Mouse (Mus musculus): ENCODE measurements at regions not wholly inside any gene's neighbourhood (a gene's known extent, or its start where the extent isn't known, plus 50 kb on each side); places are given as distances from the start of the nearest gene placed in this dataset.
"Not testable (repeated sequence)": the region's sequence is repeated elsewhere in the genome, so short reads cannot be mapped to it uniquely, and the experiment has no call there.

DNA sequence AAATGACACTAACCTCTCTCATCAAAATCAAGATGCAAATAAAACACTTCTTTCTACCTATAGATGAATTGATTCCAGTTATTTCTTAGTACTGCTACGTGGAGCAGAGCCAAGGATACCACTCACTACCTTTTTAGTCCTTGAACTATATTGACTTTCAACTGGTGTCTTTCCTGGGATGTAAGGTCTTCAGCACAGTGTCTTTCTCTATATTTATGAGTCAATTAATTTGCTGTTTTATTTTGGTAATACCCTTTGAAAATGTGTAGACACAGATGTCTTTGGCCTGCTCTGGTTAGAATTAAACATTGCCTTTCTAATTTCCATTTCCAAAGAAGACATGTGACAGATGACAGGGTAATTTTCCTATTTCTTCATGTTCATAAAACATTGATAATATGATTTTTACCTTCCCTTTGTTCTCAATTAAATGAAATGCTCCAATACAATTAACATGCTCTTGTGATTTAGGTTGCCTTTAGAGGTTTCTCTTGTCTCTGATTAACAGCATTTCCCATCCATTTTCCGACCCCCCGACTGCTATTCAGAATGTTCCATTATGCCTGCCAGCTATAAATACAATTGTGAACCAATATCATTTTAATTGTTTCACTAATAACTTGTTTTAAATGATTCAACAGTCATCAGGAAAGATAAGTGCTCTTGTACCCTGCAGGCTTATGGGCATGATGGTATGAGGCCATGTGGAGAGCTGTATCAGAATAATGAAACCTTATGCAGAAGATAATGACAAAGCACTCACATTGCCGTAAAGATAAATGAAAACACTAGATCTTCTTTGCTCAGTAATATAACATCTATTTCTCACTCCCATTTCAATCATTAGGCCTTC, 266.2 kb upstream of the 1700008P02Rik start:
- DNase-seq (ENCODE audit: low spot score in 2 of 2), result no peak

GRCm38 (mm10) chr3:6883401-6883800, 263.2 kb upstream of the 1700008P02Rik start:
- DNase-seq (ENCODE audit: low spot score in 2 of 2), result no peak

DNA sequence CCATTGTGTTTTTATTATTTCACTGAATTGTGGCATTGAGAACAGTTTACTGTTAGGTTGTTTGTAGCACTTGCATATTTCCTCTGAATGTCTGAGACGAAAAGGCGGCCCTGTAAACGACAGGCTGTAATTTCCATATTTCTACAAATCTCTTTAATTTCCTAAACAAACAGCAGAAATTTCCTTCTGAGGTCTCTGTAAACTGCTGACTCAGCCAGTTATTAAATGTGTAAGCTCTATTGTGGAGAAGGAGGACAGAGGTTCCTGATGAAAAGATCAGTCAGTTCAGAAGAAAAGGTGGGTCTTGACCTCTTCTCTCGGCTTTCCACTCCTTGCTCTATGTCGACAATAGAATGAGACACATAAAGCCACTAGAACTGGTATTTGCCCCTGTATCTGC, 256.0 kb upstream of the 1700008P02Rik start:
- no peak for DNase-seq (ENCODE audit: low spot score in 2 of 2)

- no peak for DNase-seq (ENCODE audit: low spot score in 2 of 2)
These were observed 251.9 kb upstream of the 1700008P02Rik start for GRCm38 (mm10) chr3:6872170-6872569.

DNA sequence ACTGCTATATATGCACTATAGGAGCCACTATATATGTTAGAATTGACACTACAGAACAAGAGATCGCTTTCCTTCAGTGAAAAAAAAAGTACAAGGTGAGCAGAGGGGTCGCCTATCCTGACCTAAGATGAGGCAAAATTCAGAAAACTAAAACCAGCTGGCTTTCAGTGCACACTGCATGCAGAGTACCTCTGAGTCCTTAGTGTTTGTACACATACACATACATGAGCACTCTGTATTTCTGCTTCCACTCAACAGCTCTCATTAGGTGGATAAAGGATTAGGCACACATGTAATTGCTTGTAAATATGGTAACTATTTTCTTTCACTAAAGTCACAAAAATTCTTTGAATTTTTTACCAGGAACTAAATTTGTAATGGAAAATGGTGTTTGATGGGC, 251.5 kb upstream of the 1700008P02Rik start:
- DNase-seq (ENCODE audit: low spot score in 2 of 2), result no peak

- DNase-seq (ENCODE audit: low spot score in 2 of 2), result no peak
These were observed 245.9 kb upstream of the 1700008P02Rik start for GRCm38 (mm10) chr3:6866148-6866483.

DNA sequence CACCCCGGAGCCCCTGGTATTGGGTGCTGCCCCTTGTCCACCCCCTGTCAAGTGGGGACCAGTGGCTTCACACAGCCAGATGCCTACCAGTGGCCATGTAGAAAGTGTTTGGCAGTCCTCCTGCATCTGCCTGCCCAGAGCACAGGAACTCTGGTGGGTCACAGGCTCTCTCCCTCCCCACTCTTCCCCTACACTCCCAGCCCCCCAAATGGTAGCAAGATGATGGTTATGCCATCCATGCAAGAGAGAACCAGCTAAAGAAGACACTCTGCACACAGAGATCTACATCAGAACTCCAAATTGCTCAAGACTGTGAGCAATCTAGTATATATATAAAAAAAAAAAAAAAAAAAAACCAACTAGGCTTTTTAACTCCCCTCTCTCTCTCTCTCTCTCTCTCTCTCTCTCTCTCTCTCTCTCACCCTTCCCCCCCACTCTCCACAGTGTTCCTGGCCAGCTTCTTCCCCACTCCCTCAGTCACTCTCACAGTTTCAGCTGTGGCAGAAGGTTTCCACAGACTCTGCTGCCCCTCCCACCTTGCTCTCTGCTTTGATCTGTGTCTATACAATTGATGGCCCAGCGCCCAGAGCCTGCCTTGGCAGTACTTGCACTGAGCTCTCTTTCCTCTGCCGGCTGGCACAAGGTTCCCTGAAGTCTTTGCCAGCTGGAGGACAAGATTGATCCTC, 245.4 kb upstream of the 1700008P02Rik start:
- DNase-seq (ENCODE audit: low spot score in 2 of 2), result peak; percentile 42 to 57

- no peak for DNase-seq (ENCODE audit: low spot score in 2 of 2)
These were observed 239.6 kb upstream of the 1700008P02Rik start for GRCm38 (mm10) chr3:6859866-6860180.

GRCm38 (mm10) chr3:6858982-6859865, 239.0 kb upstream of the 1700008P02Rik start:
- DNase-seq (ENCODE audit: low spot score in 2 of 2), result no peak

- no peak for DNase-seq (ENCODE audit: low spot score in 2 of 2)
These were observed 199.1 kb upstream of the 1700008P02Rik start for GRCm38 (mm10) chr3:6819332-6819731.

DNA sequence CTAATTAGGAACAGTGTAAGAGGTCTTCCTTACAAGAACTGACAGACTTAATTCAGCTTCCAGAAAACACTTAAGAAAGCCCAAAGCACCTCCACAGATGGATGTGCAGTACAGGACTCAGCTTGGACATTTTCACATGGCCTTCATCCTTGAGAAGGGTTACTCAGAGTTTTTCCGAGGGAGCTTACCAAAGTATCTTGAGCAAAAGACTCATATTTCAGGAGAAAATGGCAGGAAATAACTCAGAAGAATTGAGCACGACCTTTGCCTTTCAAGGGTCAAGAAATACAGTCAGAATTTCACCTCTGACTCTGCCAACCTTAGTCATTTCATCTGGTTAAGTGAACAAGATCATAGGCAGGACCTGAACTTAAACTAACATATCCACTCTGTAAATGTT, 192.1 kb upstream of the 1700008P02Rik start:
- DNase-seq (ENCODE audit: low spot score in 2 of 2), result no peak

DNA sequence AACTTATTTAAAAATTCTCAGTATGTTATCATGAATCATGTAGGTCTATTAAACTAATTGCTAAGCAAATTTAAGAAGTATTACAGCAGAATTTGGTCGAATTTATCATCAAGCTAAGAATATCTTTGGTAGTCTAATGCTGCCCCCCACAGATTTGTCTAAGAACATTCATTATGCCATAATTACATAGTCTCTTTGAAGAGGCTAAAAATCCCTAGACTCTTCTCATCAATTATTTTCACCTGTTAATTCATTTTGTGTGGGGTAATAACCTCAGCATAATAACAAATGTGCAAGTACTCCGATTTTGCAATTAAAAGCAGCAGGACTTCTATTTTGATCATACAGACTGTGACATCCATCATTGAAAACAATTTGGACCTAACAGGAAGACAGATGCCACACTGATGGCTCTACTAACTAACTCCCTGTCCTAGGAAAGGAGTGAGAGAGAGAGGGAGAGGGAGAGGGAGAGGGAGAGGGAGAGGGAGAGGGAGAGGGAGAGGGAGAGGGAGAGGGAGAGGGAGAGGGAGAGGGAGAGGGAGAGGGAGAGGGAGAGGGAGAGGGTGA, 189.2 kb upstream of the 1700008P02Rik start:
- no peak for DNase-seq (ENCODE audit: low spot score in 2 of 2)

DNA sequence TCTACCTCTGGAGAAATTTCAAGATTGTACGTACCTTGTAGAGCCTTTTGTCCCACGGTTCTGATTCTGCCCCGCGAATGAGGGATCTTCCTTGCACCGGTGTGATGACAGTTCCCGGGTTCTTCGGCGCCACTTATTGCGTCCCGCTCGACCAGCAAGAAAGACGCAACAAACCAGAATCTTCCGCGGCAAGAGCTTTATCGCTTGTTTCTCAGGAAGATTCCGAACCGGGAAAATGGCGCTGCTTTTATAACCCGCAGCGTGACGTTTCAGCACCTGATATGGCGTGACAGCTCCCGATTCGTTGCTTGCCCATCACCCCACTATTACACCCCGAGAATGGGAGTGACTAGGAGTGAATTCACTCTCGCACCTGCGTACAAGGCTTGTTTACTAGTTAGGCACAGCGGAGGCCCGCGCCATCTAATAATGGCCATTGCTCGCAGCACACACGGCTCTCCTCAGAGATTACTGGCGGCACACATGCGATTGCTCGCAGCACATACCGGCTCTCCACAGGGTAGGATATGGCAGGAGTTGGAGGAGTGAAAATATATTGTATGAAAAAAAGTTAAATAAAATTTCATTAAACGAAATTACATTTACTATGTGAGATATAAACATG, 180.0 kb upstream of the 1700008P02Rik start:
- DNase-seq (ENCODE audit: low spot score in 2 of 2), result not testable (repeated sequence)

DNA sequence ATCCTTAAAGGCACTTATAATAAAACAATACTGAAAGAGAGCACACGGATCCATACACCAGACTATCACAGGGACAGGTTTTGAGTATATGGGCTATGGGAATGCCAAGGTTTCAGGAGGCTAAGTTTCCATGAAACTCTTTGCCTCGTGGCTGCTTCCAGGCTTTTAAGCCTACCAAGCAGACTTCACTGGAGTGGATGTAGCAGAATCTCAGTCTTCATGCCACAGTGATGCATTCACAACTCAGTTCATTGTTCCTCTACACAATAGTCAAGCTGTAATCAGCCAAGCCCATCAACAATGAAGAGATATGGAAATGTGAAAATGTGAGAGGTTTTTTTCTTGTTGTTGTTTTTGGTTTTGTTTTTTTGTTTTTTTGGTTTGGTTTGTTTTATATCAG, 148.3 kb upstream of the 1700008P02Rik start:
- no peak for DNase-seq (ENCODE audit: low spot score in 2 of 2)

GRCm38 (mm10) chr3:6768085-6768484, 147.8 kb upstream of the 1700008P02Rik start:
- DNase-seq (ENCODE audit: low spot score in 2 of 2), result not testable (repeated sequence)

DNA sequence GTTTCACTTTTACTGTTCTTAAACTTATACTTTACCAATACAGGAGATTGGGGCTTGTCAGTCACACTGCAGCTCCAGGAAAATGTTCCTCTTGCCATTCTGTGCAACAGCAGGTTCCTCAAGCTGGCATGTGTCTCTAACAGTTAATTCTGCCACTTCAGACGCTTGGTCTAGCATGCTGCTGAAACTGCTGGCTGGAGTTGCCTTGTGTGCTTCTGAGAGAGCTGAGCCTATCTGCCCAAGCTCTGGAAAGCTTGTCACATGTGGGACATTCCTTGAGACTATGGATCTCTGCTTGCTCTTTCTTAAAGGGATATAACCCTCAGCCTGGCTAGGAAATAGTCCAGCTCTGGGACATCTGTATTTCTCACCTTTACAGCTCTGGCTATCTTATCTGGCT, 138.9 kb upstream of the 1700008P02Rik start:
- DNase-seq (ENCODE audit: low spot score in 2 of 2), result no peak

DNA sequence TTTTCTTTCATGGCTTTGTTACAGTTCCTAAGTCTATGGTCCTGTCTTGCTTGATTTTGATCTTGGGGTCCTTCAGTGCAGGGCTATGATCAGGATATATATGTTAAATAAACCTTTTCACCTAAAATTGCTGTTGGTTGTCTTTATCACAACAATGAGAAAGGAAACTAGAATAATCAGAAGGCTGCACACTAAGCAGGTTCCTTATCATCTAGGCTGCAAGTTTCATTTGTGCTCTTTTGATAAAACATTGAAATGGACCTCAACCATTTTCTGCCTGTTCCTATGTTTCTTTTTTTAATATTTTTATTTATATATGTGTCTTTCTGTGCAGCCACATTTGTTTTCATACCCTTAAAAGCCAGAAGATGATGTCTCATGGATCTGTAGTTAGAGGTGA, 137.3 kb upstream of the 1700008P02Rik start:
- no peak for DNase-seq (ENCODE audit: low spot score in 2 of 2)

DNA sequence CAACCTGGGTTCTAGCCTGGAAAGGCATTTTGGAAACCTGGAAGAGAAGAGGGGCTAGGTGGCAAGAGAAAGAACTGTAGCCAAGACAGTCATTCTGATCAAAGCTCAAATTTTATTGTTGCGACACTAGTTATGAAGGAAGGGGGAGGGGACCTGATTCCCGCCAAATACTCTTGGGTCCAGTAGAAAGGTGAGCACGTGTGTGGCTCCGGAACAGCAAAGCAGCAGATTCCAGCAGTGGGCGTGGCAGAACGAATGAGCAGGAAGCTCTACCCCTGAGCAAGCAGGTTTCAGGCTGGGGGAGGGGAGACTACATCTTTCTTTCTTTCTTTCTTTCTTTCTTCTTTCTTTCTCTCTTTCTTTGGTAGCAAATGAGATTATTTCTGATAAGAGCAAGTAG, 130.5 kb upstream of the 1700008P02Rik start:
- not testable (repeated sequence) for DNase-seq (ENCODE audit: low spot score in 2 of 2)

GRCm38 (mm10) chr3:6731372-6732297, 111.4 kb upstream of the 1700008P02Rik start:
- no peak for DNase-seq (ENCODE audit: low spot score in 2 of 2)

GRCm38 (mm10) chr3:6730066-6730465, 109.8 kb upstream of the 1700008P02Rik start:
- DNase-seq (ENCODE audit: low spot score in 2 of 2), result no peak
